24 mouse cellular contexts compared by ENCODE assay signal in genomic region chr10:20435913-20436312, GRCm38 (mm10).
DNase-seq lines count a peak whose midpoint lies in the region; ATAC-seq and TF ChIP-seq lines count a peak whose summit lies in the region.
"Had no signal": no experiment of that assay in that cellular context is flagged by ENCODE, and none has a peak within 500 bp of the region (broad histone marks: within the 10 kb centered on the region; RNA-seq: fewer than 3 reads in every experiment).

No protein-coding gene starts in this region.

- ATAC-seq in embryonic facial prominence, embryonic 12.5 days (ENCODE audit: insufficient number of reproducible peaks, insufficient read depth, low FRiP score, low TSS enrichment): no peak
- no peak for ATAC-seq in midbrain, embryonic 11.5 days (ENCODE audit: low FRiP score)
- ATAC-seq in midbrain, embryonic 15.5 days (replicated peaks): no peak
- ATAC-seq: CD4-positive, CD25-positive, alpha-beta regulatory T cell, adult 4 months; forebrain, embryonic 14.5 days; forebrain, embryonic 16.5 days had no signal

- no peak overlapping the region for H3K4me3 ChIP-seq in embryonic facial prominence, embryonic 12.5 days
- no peak overlapping the region for H3K4me3 ChIP-seq in embryonic facial prominence, embryonic 10.5 days
- no peak overlapping the region for H3K4me3 ChIP-seq in midbrain, embryonic 11.5 days (ENCODE audit: low read depth, low read length)
- H3K4me3 ChIP-seq in midbrain, embryonic 15.5 days: no peak overlapping the region
- no peak overlapping the region for H3K4me3 ChIP-seq in MEL (ENCODE audit: control insufficient read depth in 1 of 2, insufficient read depth in 1 of 2, low read depth in 2 of 2, low read length in 2 of 2)
- H3K4me3 ChIP-seq: embryonic facial prominence, embryonic 15.5 days; erythroblast, embryonic 14.5 days; forebrain, embryonic 10.5 days; forebrain, embryonic 12.5 days had no signal

- H3K27ac ChIP-seq in embryonic facial prominence, embryonic 12.5 days: 0 out of 2 replicates have a peak overlapping the region, but pooled peaks have one; percentile 25
- no peak overlapping the region for H3K27ac ChIP-seq in embryonic facial prominence, embryonic 10.5 days (replicated peaks)
- no peak overlapping the region for H3K27ac ChIP-seq in midbrain, embryonic 11.5 days (ENCODE audit: low read depth, low read length)
- H3K27ac ChIP-seq in midbrain, embryonic 15.5 days: no peak overlapping the region
- H3K27ac ChIP-seq in MEL (ENCODE audit: control insufficient read depth, low read depth, low read length): no peak overlapping the region
- H3K27ac ChIP-seq: embryonic facial prominence, embryonic 15.5 days; forebrain, embryonic 10.5 days; forebrain, embryonic 12.5 days had no signal

- H3K79me2 ChIP-seq in MEL (ENCODE audit: control insufficient read depth, insufficient read depth, low read length, poor library complexity): no peaks in the 10 kb centered on the region

- no peak for DNase-seq in embryonic facial prominence, embryonic 10.5 days (ENCODE audit: low spot score)
- DNase-seq in midbrain, embryonic 11.5 days (ENCODE audit: low spot score, missing footprints): peak; percentile 71
- DNase-seq in MEL (ENCODE audit: low read depth, low spot score): no peak
- DNase-seq in right cerebral cortex, adult 18-20 months: no peak
- DNase-seq in neural tube, embryonic 10.5 days (ENCODE audit: extremely low spot score, low spot score): no peak
- DNase-seq: adrenal gland, adult 2 months; adrenal gland, postnatal 14 days; adrenal gland, postnatal 36 days; B cell, adult 2 months; cerebellum, adult 11-12 months; cerebellum, adult 2 months; cerebellum, adult 9-10 months; cerebellum, postnatal 10 days; cerebellum, postnatal 25 days had no signal

- no peak for TF ChIP-seq CTCF in MEL (IDR thresholded peaks at IDR 0.05 in 2 of 3, conservative IDR thresholded peaks at IDR 0.05 in 1 of 3; ENCODE audit: control insufficient read depth in 1 of 3, insufficient read depth in 1 of 3, low read depth in 2 of 3, low read length in 3 of 3, poor library complexity in 1 of 3, severe bottlenecking in 1 of 3)

- 91% methylated on average over 7 of the region's 7 CpGs for WGBS in embryonic facial prominence, embryonic 12.5 days
- 94% methylated on average over 7 of the region's 7 CpGs for WGBS in embryonic facial prominence, embryonic 10.5 days
- WGBS in midbrain, embryonic 11.5 days: 95% methylated on average over 7 of the region's 7 CpGs
- 93% methylated on average over 7 of the region's 7 CpGs for WGBS in midbrain, embryonic 15.5 days

- no peak for TF ChIP-seq RAD21 in MEL (IDR thresholded peaks at IDR 0.05; ENCODE audit: low read depth, low read length)

- no peak for TF ChIP-seq EP300 in MEL (IDR thresholded peaks at IDR 0.05; ENCODE audit: low read depth in 1 of 2, low read length in 2 of 2)

- no peaks in the 10 kb centered on the region for H3K27me3 ChIP-seq in embryonic facial prominence, embryonic 12.5 days
- no peaks in the 10 kb centered on the region for H3K27me3 ChIP-seq in embryonic facial prominence, embryonic 10.5 days (replicated peaks; ENCODE audit: low read depth, poor library complexity, severe bottlenecking)
- no peaks in the 10 kb centered on the region for H3K27me3 ChIP-seq in midbrain, embryonic 11.5 days (ENCODE audit: control insufficient read depth, insufficient read depth, low read length)
- H3K27me3 ChIP-seq in midbrain, embryonic 15.5 days (replicated peaks): no peaks in the 10 kb centered on the region
- peaks cover 0 to 2% of the 10 kb centered on the region in 2 experiments; a peak in 3 of 4 replicates for H3K27me3 ChIP-seq in MEL (ENCODE audit: control insufficient read depth in 1 of 2, insufficient read depth in 2 of 2, low read length in 2 of 2)
- H3K27me3 ChIP-seq: embryonic facial prominence, embryonic 15.5 days; forebrain, embryonic 12.5 days had no signal

- no peak overlapping the region for H3K9ac ChIP-seq in embryonic facial prominence, embryonic 12.5 days
- no peak overlapping the region for H3K9ac ChIP-seq in midbrain, embryonic 11.5 days (ENCODE audit: low read length)
- H3K9ac ChIP-seq in midbrain, embryonic 15.5 days: no peak overlapping the region
- H3K9ac ChIP-seq in MEL (ENCODE audit: control insufficient read depth, low read depth, low read length, poor library complexity, severe bottlenecking): no peak overlapping the region
- H3K9ac ChIP-seq: embryonic facial prominence, embryonic 15.5 days; forebrain, embryonic 12.5 days had no signal

- TF ChIP-seq POLR2A in MEL (IDR thresholded peaks at IDR 0.05; ENCODE audit: control insufficient read depth in 1 of 2, insufficient read depth in 1 of 2, low read depth in 1 of 2, low read length in 2 of 2, poor library complexity in 1 of 2): no peak

- H3K9me3 ChIP-seq in embryonic facial prominence, embryonic 12.5 days: no peaks in the 10 kb centered on the region
- no peaks in the 10 kb centered on the region for H3K9me3 ChIP-seq in embryonic facial prominence, embryonic 10.5 days
- no peaks in the 10 kb centered on the region for H3K9me3 ChIP-seq in midbrain, embryonic 11.5 days (ENCODE audit: control insufficient read depth, low read length)
- no peaks in the 10 kb centered on the region for H3K9me3 ChIP-seq in midbrain, embryonic 15.5 days
- no peaks in the 10 kb centered on the region for H3K9me3 ChIP-seq in MEL (replicated peaks; ENCODE audit: insufficient read depth, low read length)
- H3K9me3 ChIP-seq: embryonic facial prominence, embryonic 15.5 days; forebrain, embryonic 10.5 days; forebrain, embryonic 12.5 days; G1E had no signal

- H3K4me2 ChIP-seq in embryonic facial prominence, embryonic 12.5 days (replicated peaks): no peak overlapping the region
- no peak overlapping the region for H3K4me2 ChIP-seq in midbrain, embryonic 11.5 days
- no peak overlapping the region for H3K4me2 ChIP-seq in midbrain, embryonic 15.5 days
- H3K4me2 ChIP-seq: embryonic facial prominence, embryonic 15.5 days; forebrain, embryonic 12.5 days had no signal

- 0 out of 2 replicates have a peak, but pooled peaks cover 6% of the 10 kb centered on the region for H3K36me3 ChIP-seq in embryonic facial prominence, embryonic 12.5 days
- H3K36me3 ChIP-seq in embryonic facial prominence, embryonic 10.5 days (replicated peaks): no peaks in the 10 kb centered on the region
- no peaks in the 10 kb centered on the region for H3K36me3 ChIP-seq in midbrain, embryonic 11.5 days (ENCODE audit: control insufficient read depth, insufficient read depth, low read length)
- no peaks in the 10 kb centered on the region for H3K36me3 ChIP-seq in midbrain, embryonic 15.5 days (replicated peaks)
- peaks cover 0 to 10% of the 10 kb centered on the region in 2 experiments; a peak in 2 of 4 replicates for H3K36me3 ChIP-seq in MEL (ENCODE audit: control insufficient read depth in 1 of 2, insufficient read depth in 2 of 2, low read length in 2 of 2)
- H3K36me3 ChIP-seq: embryonic facial prominence, embryonic 15.5 days; forebrain, embryonic 10.5 days; forebrain, embryonic 12.5 days; G1E had no signal

- peaks cover 8% of the 10 kb centered on the region; the same call in 1 of the 2 replicates for H3K4me1 ChIP-seq in embryonic facial prominence, embryonic 12.5 days
- H3K4me1 ChIP-seq in embryonic facial prominence, embryonic 10.5 days: 0 out of 2 replicates have a peak, but pooled peaks cover 8% of the 10 kb centered on the region
- no peaks in the 10 kb centered on the region for H3K4me1 ChIP-seq in midbrain, embryonic 11.5 days (ENCODE audit: control insufficient read depth, insufficient read depth, low read length)
- H3K4me1 ChIP-seq in midbrain, embryonic 15.5 days: no peaks in the 10 kb centered on the region
- peaks cover 2 to 15% of the 10 kb centered on the region in 2 experiments for H3K4me1 ChIP-seq in MEL (ENCODE audit: control insufficient read depth in 1 of 2, insufficient read depth in 2 of 2, low read length in 2 of 2)
- H3K4me1 ChIP-seq: embryonic facial prominence, embryonic 15.5 days; forebrain, embryonic 10.5 days; forebrain, embryonic 12.5 days had no signal

TF ChIP-seq in MEL, 35 proteins besides CTCF, POLR2A, EP300 and RAD21:
- TF ChIP-seq MAFK (IDR thresholded peaks at IDR 0.05; ENCODE audit: borderline replicate concordance, low read depth, low read length) (peak; percentile 28; the same call in 1 of the 2 replicates), SIN3A (IDR thresholded peaks at IDR 0.05; ENCODE audit: low read length) (no peak)
